Mouse (Mus musculus): ENCODE data around the gene Rnf216. TPM values are rescaled to one million over a fixed set of nuclear protein-coding genes. Genes with fewer than 3 reads are reported as not detected.

The Rnf216 gene
- polyA plus RNA-seq, 1 experiment, result 15.7 TPM

DNA sequence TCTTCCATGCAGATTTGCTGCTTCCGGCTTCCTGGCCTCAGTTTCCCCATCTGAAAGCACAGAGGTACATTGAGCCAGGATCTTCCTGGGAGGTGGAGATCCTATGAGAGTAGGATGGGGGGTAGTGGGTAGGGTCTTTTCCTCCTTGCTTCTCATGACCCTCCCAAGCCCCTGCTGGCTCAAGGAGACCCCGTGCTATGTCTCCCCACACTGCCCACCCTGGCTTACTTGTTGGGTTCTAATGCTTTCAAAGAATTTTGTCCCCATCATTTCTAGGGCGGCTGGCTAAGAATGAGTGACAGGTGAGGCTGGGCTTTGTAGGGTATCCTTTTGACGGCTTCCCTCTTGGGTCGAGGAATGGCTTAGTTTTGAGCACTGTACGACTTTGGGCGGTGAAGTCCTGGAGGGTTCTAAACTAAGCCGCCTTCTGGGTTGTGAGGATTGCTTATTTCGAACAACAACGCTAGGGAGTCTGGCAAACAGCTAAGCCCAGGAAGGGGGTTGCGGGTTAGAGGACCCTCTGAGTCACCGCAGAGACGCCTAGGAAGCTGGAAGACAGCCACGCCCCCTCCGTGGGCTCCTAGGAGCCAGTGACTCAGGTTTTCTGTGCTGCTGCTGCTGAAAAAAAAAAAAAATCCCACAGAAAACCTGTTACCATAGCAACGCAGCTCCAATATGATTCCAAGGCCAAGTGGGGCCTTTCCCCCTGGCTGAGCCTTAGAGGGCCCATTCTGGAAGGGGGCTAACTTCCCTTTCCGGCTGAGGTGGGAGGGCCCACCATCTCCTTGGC lies 148.9 kb downstream of the Rnf216 start:
- no peak for DNase-seq (ENCODE audit: low read depth, low spot score)
- 37% methylated on average over 17 of the region's 17 CpGs for WGBS

DNA sequence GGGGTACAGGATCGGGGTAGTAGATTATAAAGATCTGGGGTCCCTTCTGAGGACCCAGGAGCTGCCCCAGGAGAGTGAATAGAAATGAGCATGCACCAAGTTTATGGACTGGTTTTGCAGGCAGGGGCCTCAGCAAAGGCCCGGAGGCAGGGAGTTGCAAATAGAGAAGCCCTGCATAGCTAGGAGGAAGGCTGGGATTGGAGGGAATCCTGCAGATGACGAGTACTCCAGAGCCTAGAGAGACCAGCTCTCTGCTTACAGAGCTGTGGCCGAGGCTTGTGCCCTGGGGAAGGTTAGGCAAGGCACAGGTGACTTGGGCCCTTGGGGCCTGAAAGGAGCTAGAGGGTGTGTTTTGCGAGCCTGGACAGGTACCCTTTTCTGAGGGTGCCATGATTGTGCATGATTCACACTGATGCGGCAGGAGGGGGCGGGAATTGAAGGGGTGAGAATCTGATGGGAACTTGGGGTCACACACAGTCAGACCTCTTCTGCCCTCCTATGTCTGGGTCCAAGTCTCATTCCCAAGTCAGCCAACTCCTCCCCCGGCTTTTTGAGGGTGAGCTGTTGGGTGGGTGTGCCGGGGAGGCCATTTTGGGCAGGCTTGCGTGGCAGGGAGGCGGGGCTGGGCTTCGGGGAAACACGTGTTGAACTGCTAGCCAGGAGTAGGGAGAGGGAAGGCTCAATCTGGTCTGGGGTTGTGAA lies 149.6 kb downstream of the Rnf216 start:
- no peak for DNase-seq (ENCODE audit: low read depth, low spot score)

DNA sequence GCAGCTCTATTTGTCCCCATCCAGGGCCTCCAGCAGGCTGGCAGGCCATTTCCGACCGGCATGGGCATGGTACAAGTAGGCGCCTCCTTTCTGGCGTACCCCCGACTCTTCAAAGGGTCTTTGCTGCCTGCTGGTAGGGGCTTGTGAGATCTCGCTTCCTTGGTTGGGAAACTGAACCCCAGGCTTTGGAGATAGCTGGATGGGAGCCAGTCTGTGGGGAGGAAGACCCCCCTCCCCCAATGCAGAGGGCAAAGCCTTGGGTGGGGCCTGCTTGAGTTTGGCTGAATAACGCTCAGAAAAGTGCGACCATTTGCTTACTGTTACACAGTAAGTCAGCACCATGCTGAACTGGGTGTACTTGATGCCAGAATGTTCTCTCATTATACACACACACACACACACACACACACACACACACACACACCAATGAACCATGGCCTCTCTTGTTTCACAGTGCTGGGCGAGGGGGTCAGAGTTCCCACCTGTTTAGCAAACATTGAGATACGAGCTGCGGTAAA lies 150.3 kb downstream of the Rnf216 start:
- WGBS, result 20% methylated on average over 11 of the region's 11 CpGs
- DNase-seq (ENCODE audit: low read depth, low spot score), result no peak

More for the DNA sequence above, 149.6 kb downstream of the Rnf216 start:
- WGBS, result 18% methylated on average over 13 of the region's 13 CpGs

GRCm38 (mm10) chr5:142961881-142962443 lies 150.8 kb downstream of the Rnf216 start:
- DNase-seq (ENCODE audit: low read depth, low spot score), result no peak
- 4% methylated on average over 41 of the region's 43 CpGs for WGBS

DNA sequence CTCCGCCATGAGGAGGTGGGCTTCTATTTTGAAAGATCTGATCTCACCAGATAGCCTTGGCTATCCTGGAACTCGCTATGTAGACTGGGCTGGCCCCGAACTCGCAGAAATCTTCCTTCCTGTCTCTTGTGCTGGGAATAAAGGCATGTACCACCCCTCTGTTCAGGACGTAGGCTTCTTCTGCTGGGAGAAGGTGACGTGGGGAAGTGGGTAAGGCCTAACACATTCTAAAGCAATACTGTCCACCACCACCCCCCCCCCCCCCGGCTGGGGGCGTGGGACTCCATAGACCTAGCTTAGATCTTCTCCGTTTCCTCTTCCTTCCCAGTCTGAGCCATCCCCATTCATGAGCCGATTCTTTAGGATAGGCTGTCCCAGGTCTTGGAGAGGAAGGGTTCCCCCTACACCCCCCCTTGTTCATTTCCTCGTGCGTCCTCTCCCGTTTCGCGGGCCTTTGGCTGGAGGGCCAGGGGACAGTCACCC lies 151.4 kb downstream of the Rnf216 start:
- WGBS, result 10% methylated on average over 15 of the region's 15 CpGs
- no peak for DNase-seq (ENCODE audit: low read depth, low spot score)

- 2% methylated on average over 59 of the region's 59 CpGs for WGBS
- DNase-seq (ENCODE audit: low read depth, low spot score), result no peak
These were observed 152.0 kb downstream of the Rnf216 start for GRCm38 (mm10) chr5:142960775-142961271.

GRCm38 (mm10) chr5:142959576-142960556 lies 152.9 kb downstream of the Rnf216 start, which contains the start of gene Fscn1:
Fscn1 (plus strand) TSS chr5:142960343.
- no peak for DNase-seq (ENCODE audit: low read depth, low spot score)
- 12% methylated on average over 44 of the region's 44 CpGs for WGBS

DNA sequence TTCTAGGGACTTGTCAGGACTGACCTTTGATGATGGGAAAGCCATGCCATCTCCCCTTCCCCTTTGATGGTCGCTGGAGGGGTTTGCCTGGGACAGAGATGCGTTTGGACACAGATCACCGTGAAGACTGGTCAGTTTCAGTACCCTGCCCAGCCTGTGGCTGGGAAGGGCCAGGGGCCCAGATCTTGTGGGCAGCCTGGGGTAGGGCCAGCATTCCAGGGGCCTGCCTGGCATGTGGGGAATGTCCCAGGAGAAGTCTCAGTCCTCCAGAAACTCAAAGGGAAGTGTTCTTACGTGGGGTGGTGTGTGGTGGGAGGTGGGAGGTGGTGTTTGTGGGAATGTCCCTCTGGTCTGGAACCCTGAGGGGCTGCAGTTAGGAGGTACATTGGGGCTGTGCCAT lies 153.6 kb downstream of the Rnf216 start:
- no peak for DNase-seq (ENCODE audit: low read depth, low spot score)
- 93% methylated on average over 4 of the region's 4 CpGs for WGBS

DNA sequence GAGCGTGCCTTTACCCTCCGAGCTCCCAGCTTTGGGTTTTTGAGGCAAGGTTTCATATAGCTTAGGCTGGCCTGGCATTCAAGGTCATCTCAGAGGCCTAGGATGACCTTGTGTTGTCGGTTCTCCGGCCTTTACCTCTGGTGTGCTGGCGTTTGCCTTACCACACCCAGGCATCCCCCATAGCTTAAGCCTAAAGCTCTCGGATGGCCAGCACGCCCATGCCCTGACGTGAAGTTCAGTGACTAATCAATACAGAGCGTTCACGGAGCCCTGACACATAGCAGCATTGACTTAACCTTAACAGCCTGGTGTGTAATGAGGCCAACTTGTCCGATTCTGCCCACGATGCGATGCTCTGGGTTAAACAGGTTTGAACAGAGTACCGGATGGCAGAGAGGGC lies 154.3 kb downstream of the Rnf216 start:
- 88% methylated on average over 14 of the region's 14 CpGs for WGBS
- DNase-seq (ENCODE audit: low read depth, low spot score), result no peak

GRCm38 (mm10) chr5:142956956-142957703 lies 155.7 kb downstream of the Rnf216 start:
- 48% methylated on average over 6 of the region's 6 CpGs for WGBS
- DNase-seq (ENCODE audit: low read depth, low spot score), result no peak

DNA sequence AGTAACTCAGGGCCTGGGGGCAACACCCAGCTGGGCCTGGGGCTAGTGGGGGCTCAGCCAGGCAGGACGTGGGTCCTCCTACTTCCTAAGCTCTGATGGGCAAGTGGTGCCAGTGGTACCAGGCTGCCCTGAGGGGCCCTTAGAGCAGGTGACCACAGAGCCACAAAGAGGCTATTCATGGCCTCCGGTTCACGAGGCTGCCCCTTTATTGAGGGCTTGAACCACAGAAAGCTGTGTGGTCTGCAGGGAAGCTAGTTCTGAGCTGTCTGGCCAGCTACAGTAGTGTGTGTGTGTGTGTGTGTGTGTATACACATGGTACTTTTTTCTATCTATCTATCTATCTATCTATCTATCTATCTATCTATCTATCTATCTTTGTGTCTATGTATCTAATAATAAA lies 159.2 kb downstream of the Rnf216 start:
- WGBS, result 87% methylated on average over 3 of the region's 3 CpGs
- DNase-seq (ENCODE audit: low read depth, low spot score), result no peak

GRCm38 (mm10) chr5:142950405-142950804 lies 162.4 kb downstream of the Rnf216 start:
- 56% methylated on average over 6 of the region's 6 CpGs for WGBS
- DNase-seq (ENCODE audit: low read depth, low spot score), result no peak

- 53% methylated on average over 6 of the region's 6 CpGs for WGBS
- no peak for DNase-seq (ENCODE audit: low read depth, low spot score)
These were observed 163.2 kb downstream of the Rnf216 start for GRCm38 (mm10) chr5:142949580-142949979.

DNA sequence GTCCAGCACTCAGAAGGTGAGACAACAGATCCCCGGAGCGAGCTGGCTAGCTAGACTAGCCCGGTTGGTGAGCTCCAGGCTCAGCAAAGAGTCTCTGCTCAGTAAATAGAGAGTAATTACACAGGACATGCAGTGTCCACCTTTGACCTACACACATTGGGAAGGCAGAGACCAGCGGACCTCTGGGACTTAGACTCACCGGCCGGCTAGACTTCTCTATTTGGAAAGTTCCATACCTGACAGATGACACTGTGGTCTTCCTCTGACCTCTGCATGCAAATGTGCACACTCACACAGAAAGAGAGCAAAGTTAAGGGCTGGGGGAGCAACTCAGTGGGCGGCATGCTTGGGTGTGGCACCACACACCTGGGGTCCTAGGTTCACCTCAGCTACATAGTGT lies 165.3 kb downstream of the Rnf216 start:
- DNase-seq (ENCODE audit: low read depth, low spot score), result no peak
- WGBS, result 36% methylated on average over 7 of the region's 7 CpGs

DNA sequence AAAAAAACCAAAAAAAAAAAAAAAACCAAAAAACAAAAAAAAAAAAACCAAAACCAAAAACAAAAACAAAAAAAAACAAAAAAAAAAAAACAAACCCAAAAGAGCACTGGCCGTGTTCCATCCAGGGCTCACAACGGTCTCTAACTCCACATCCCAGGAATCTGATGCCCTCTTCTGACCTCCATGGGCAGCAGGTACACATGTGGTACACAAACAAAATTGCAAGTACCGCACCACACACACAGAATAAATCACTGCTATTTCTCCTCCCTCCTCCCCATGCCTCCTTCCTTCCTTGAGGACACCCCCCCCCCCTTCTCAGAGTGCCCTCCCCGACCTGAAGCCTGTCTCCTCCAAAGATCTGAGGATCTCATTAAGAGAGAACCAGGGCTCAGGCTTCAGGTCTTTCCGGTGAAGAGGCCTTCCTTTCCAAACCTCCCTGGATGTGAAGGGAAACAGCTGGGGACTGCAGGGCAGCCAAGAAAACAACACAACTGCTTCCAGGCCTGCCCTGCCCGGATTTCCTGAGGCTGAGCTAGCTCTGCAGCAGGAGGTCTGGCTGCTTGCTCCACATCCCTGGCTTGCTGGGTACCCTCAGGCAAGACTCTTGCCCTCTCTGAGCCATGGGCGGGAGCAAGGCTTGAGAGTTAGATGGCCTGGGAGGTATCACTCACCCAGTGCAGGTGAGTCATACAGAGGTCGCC lies 167.7 kb downstream of the Rnf216 start:
- no peak for DNase-seq (ENCODE audit: low read depth, low spot score)
- 70% methylated on average over 8 of the region's 8 CpGs for WGBS
